Mouse (Mus musculus) adipocyte (in vitro differentiated cells): Measurements from ENCODE around the gene Zfp60.
"Not testable (repeated sequence)": the region's sequence is repeated elsewhere in the genome, so short reads cannot be mapped to it uniquely, and the experiment has no call there.

ENCODE experiments used
- DNase-seq: peaks from one replicate; pipeline ENCODE4 v3.0.0-alpha.2; 2016; ENCODE audit warnings: low spot score

Gene Zfp60

GRCm38 (mm10) chr7:27793865-27794264, 62.7 kb downstream of the Zfp60 start:
- DNase-seq, result not testable (repeated sequence)

DNA sequence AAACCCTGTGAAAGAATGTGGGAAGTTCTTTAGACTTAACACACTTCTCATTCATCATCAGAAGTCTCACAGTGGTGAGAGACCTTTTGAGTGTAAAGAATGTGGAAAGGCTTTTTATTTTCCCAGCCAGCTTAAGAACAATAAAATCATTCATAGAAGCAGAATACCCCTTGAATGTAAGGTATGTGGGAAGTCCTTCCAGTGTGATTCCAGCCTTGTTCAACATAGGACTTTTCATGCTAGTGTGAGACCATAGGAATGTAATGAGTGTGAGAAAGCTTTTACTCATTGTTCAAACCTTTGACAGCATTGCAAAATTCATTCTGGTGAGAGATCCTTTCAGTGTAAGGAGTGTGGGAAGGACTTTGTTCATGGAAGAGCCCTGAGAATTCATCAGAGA, 63.4 kb downstream of the Zfp60 start:
- DNase-seq, result no peak

- DNase-seq, result no peak
These were observed 67.0 kb downstream of the Zfp60 start for GRCm38 (mm10) chr7:27797906-27798811.

DNA sequence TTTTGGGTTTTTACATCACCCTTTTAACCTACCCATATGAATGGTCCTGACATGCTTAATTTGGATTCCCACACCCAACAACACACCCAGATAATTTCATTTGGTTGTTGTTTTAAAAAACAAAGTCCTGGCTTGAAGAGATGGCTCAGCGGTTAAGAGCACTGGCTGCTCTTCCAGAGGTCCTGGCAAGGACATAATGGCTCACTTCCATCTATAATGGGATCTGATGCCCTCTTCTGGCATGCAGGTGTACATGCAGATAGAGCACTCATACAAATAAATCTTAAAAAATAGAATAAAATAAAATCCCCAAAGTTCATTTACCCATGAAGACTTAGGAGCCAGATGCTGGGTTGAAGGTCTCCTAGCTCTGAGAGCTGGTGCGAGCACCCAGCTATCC, 69.9 kb downstream of the Zfp60 start:
- peak; percentile 53 for DNase-seq

GRCm38 (mm10) chr7:27802986-27803385, 71.8 kb downstream of the Zfp60 start:
- no peak for DNase-seq
